Mouse (Mus musculus): ENCODE measurements around the gene Drosha. TPM values are rescaled to one million over a fixed set of nuclear protein-coding genes. Genes with fewer than 3 reads are reported as not detected.

Drosha gene
- polyA plus RNA-seq, 1 experiment: 50.5 TPM

GRCm38 (mm10) chr15:12853471-12853870 is 28.9 kb downstream of the Drosha start:
- TF ChIP-seq POLR2A (IDR thresholded peaks at IDR 0.05; ENCODE audit: extremely low read depth, insufficient read depth, low read length) (no peak), CTCF (IDR thresholded peaks at IDR 0.05; ENCODE audit: extremely low read depth, insufficient read depth, low read length) (no peak)
- Histone ChIP-seq H3K4me3 (ENCODE audit: insufficient read depth, low read length) (no peak overlapping the region), H3K27ac (ENCODE audit: insufficient read depth, low read length) (no peak overlapping the region), H3K4me1 (ENCODE audit: control insufficient read depth, insufficient read depth, low read length) (no peaks in the 10 kb centered on the region)

GRCm38 (mm10) chr15:12856780-12857179 is 32.2 kb downstream of the Drosha start:
- no peaks in the 10 kb centered on the region for H3K4me1 ChIP-seq (ENCODE audit: control insufficient read depth, insufficient read depth, low read length)
- no peak for TF ChIP-seq CTCF (IDR thresholded peaks at IDR 0.05; ENCODE audit: extremely low read depth, insufficient read depth, low read length)
- no peak for TF ChIP-seq POLR2A (IDR thresholded peaks at IDR 0.05; ENCODE audit: extremely low read depth, insufficient read depth, low read length)
- H3K27ac ChIP-seq (ENCODE audit: insufficient read depth, low read length): no peak overlapping the region
- H3K4me3 ChIP-seq (ENCODE audit: insufficient read depth, low read length): no peak overlapping the region

- Histone ChIP-seq H3K4me1 (ENCODE audit: control insufficient read depth, insufficient read depth, low read length) (no peaks in the 10 kb centered on the region), H3K4me3 (ENCODE audit: insufficient read depth, low read length) (no peak overlapping the region), H3K27ac (ENCODE audit: insufficient read depth, low read length) (no peak overlapping the region)
- no peak for TF ChIP-seq POLR2A (IDR thresholded peaks at IDR 0.05; ENCODE audit: extremely low read depth, insufficient read depth, low read length)
- no peak for TF ChIP-seq CTCF (IDR thresholded peaks at IDR 0.05; ENCODE audit: extremely low read depth, insufficient read depth, low read length)
Measured at GRCm38 (mm10) chr15:12857840-12858516, 33.4 kb downstream of the Drosha start.

- TF ChIP-seq CTCF (IDR thresholded peaks at IDR 0.05; ENCODE audit: extremely low read depth, insufficient read depth, low read length) (no peak), POLR2A (IDR thresholded peaks at IDR 0.05; ENCODE audit: extremely low read depth, insufficient read depth, low read length) (no peak)
Measured at GRCm38 (mm10) chr15:12858645-12859044, 34.0 kb downstream of the Drosha start.

DNA sequence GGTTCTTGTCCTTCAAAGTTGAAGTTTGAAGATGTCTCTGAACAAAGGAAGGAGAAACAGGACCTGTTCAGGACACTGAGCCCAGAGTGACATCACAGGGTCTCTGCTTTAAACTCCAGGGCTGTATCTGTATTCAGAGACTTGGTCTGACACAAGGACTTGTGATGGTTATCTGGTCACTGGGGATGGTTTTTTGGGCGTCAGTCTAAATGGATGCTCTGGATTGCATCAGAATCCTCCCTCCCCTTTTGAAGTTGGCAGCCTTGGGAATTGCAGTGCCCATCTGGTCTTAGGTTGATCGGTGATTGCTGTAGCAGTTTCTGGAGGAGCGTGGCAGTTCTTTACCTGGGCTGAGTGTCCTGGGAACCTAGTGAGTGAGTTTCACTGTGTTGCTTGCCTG is 37.4 kb downstream of the Drosha start:
- TF ChIP-seq CTCF (IDR thresholded peaks at IDR 0.05; ENCODE audit: extremely low read depth, insufficient read depth, low read length) (no peak), POLR2A (IDR thresholded peaks at IDR 0.05; ENCODE audit: extremely low read depth, insufficient read depth, low read length) (no peak)
- Histone ChIP-seq H3K27ac (ENCODE audit: insufficient read depth, low read length) (no peak overlapping the region), H3K4me1 (ENCODE audit: control insufficient read depth, insufficient read depth, low read length) (no peaks in the 10 kb centered on the region), H3K4me3 (ENCODE audit: insufficient read depth, low read length) (no peak overlapping the region)

More at GRCm38 (mm10) chr15:12858645-12859044, 34.0 kb downstream of the Drosha start:
- Histone ChIP-seq H3K27ac (ENCODE audit: insufficient read depth, low read length) (no peak overlapping the region), H3K4me1 (ENCODE audit: control insufficient read depth, insufficient read depth, low read length) (no peaks in the 10 kb centered on the region), H3K4me3 (ENCODE audit: insufficient read depth, low read length) (no peak overlapping the region)

DNA sequence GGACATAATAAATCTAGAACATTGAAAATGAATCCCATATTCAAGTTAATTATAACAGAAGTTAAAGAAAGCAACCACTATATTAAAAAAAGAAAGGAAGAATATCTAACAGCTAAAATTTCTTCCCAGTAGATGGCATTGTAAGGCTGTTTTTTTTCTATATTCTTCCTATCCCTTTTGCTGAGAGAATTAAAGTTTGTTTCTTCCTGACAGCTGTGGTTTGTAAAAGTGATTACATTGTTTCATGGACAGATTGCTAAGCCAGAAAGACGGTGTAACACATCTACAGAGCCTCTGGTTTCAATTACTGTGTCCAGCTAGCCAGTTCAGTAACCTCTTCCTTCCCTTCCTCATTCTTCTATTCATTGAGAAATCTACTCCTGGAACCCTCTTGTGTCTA is 39.1 kb downstream of the Drosha start:
- Histone ChIP-seq H3K4me1 (ENCODE audit: control insufficient read depth, insufficient read depth, low read length) (peaks cover 2% of the 10 kb centered on the region; the same call in 1 of the 2 replicates), H3K27ac (ENCODE audit: insufficient read depth, low read length) (no peak overlapping the region), H3K4me3 (ENCODE audit: insufficient read depth, low read length) (no peak overlapping the region)
- TF ChIP-seq POLR2A (IDR thresholded peaks at IDR 0.05; ENCODE audit: extremely low read depth, insufficient read depth, low read length) (no peak), CTCF (IDR thresholded peaks at IDR 0.05; ENCODE audit: extremely low read depth, insufficient read depth, low read length) (no peak)

GRCm38 (mm10) chr15:12865595-12866314 is 41.1 kb downstream of the Drosha start:
- TF ChIP-seq POLR2A (IDR thresholded peaks at IDR 0.05; ENCODE audit: extremely low read depth, insufficient read depth, low read length): no peak
- TF ChIP-seq CTCF (IDR thresholded peaks at IDR 0.05; ENCODE audit: extremely low read depth, insufficient read depth, low read length): no peak
- Histone ChIP-seq H3K4me1 (ENCODE audit: control insufficient read depth, insufficient read depth, low read length) (peaks cover 3% of the 10 kb centered on the region; the same call in 1 of the 2 replicates), H3K4me3 (ENCODE audit: insufficient read depth, low read length) (no peak overlapping the region), H3K27ac (ENCODE audit: insufficient read depth, low read length) (no peak overlapping the region)

DNA sequence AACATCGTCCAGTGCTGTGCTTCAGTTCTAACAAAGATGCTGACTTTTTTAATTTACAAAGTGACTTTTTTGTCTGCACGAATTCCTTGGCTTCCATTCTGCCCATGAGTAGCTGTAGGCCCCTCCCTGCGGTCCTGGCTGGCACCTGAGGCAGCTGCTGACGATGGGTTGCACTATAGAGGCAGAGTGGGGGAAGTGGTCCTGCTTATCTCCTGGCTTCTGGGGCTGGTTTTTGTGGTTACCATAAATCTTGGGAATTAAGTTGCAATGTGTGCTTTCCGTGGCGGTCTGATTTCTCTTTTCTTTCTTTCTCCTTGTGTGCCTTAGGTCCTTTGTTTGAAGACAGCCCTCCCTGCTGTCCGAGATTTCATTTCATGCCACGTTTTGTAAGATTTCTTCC is 42.7 kb downstream of the Drosha start:
- H3K27ac ChIP-seq (ENCODE audit: insufficient read depth, low read length): no peak overlapping the region
- peaks cover 3% of the 10 kb centered on the region; the same call in 1 of the 2 replicates for H3K4me1 ChIP-seq (ENCODE audit: control insufficient read depth, insufficient read depth, low read length)
- H3K4me3 ChIP-seq (ENCODE audit: insufficient read depth, low read length): no peak overlapping the region
- TF ChIP-seq CTCF (IDR thresholded peaks at IDR 0.05; ENCODE audit: extremely low read depth, insufficient read depth, low read length) (no peak), POLR2A (IDR thresholded peaks at IDR 0.05; ENCODE audit: extremely low read depth, insufficient read depth, low read length) (no peak)

GRCm38 (mm10) chr15:12875442-12876176 is 51.0 kb downstream of the Drosha start:
- Histone ChIP-seq H3K4me3 (ENCODE audit: insufficient read depth, low read length) (no peak overlapping the region), H3K27ac (ENCODE audit: insufficient read depth, low read length) (peak overlapping the region; percentile 57; the same call in 1 of the 2 replicates), H3K4me1 (ENCODE audit: control insufficient read depth, insufficient read depth, low read length) (peaks cover 8% of the 10 kb centered on the region)
- TF ChIP-seq POLR2A (IDR thresholded peaks at IDR 0.05; ENCODE audit: extremely low read depth, insufficient read depth, low read length) (no peak), CTCF (IDR thresholded peaks at IDR 0.05; ENCODE audit: extremely low read depth, insufficient read depth, low read length) (no peak)

Measured in cortical plate, adult 2 months (tissue).